Comparison of ENCODE assay signal across 8 mouse cellular contexts in the genomic region with DNA sequence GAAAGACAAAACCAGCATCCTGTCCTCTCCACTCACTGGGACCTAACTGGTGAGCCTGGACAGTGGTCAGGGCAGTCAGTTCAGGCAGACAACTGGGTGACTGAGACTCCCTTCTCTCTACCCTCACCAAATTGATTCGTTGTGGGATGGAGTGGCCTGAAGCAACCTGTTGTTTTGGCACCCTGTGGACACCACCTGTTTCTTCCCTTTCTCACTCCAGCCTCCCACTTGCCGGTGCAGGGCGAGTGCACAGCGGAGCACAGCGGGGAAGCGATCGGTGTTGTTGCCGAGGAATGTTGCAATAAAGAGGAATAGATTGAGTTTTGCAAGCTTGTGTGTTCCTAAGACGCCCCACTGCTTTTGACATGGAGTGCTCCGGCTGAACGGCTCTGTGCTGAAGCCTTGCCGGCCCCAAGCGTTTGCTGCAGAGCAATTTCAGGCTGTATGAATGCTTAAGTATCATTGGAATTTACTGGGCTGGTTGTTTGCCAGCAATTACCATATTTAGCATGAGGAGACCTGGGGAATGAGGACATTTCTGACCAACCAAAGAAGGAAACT. TPM values are rescaled to one million over a fixed set of nuclear protein-coding genes. Genes with fewer than 3 reads are reported as not detected.
DNase-seq lines count a peak whose midpoint lies in the region; ATAC-seq and TF ChIP-seq lines count a peak whose summit lies in the region.

No protein-coding gene starts in this region.

- H3K9me3 ChIP-seq in lung, embryonic 14.5 days (ENCODE audit: low read depth, low read length), result no peaks in the 10 kb centered on the region

- 0 out of 2 replicates have a peak overlapping the region, but pooled peaks have one; percentile 7 for H3K9ac ChIP-seq in lung, embryonic 14.5 days

- no peaks in the 10 kb centered on the region for H3K27me3 ChIP-seq in lung, embryonic 14.5 days (ENCODE audit: insufficient read depth, low read length)

- no peak for TF ChIP-seq CTCF in lung, embryonic 14.5 days (IDR thresholded peaks at IDR 0.05; ENCODE audit: low read depth)

- peaks cover 58% of the 10 kb centered on the region for H3K4me1 ChIP-seq in lung, embryonic 14.5 days (ENCODE audit: insufficient read depth)

- peak overlapping the region; percentile 54 for H3K4me2 ChIP-seq in lung, embryonic 14.5 days

- peak; percentile 55 for DNase-seq in adrenal gland, postnatal 10 days
- DNase-seq in adrenal gland, adult 8-10 months, result no peak
- peak; percentile 71 to 72 for DNase-seq in cerebellum, postnatal 25 days
- peak; percentile 79 for DNase-seq in kidney, adult 11 months
- peak; percentile 95 for DNase-seq in lung, embryonic 14.5 days
- DNase-seq in natural killer cell, adult 2 months (ENCODE audit: low spot score in 2 of 2), result no peak

- 6% methylated on average over 13 of the region's 13 CpGs for WGBS in lung, embryonic 14.5 days

- H3K4me3 ChIP-seq in lung, embryonic 14.5 days (ENCODE audit: low read depth, low read length), result no peak overlapping the region; the same call in 1 of the 2 replicates

- no peaks in the 10 kb centered on the region for H3K36me3 ChIP-seq in lung, embryonic 14.5 days (ENCODE audit: insufficient read depth)

- peak; percentile 89 for ATAC-seq in granulocyte monocyte progenitor cell, adult 5-6 weeks (replicated peaks; ENCODE audit: poor library complexity, severe bottlenecking)
- ATAC-seq in lung, embryonic 14.5 days (ENCODE audit: insufficient read depth), result peak; percentile 82
- ATAC-seq in neutrophil, adult 5-6 weeks (ENCODE audit: extremely low read depth, insufficient number of reproducible peaks, low FRiP score, poor library complexity, severe bottlenecking), result peak; percentile 42

- peak overlapping the region; percentile 84 for H3K27ac ChIP-seq in lung, embryonic 14.5 days (ENCODE audit: low read depth)

RNA-seq across cellular contexts. Expression of a gene that starts 11.0 kb away (rescaled TPM):
- total RNA-seq in adrenal gland, postnatal 10 days (2021), result 10 to 100 TPM; 37.0 to 48.5 TPM
- total RNA-seq in adrenal gland, adult 8-10 months (2022), result 10 to 100 TPM; 73.6 to 99.3 (median 77.1) TPM
- total RNA-seq in granulocyte monocyte progenitor cell, adult 5-6 weeks (2014; fragmentation: Nextera tagmentation), result 27.9 TPM in 2 replicates
- 23.1 and 31.3 TPM in 2 replicates for total RNA-seq in granulocyte monocyte progenitor cell, adult 5-6 weeks (2017)
- 43.8 and 45.1 TPM in 2 replicates for polyA plus RNA-seq in lung, embryonic 14.5 days (2014; fragmentation: Nextera tagmentation; extraction: Ambion mirVana)
- total RNA-seq in neutrophil, adult 5-6 weeks (2017), result 219 and 232 TPM in 2 replicates

Comparison
In these comparisons a context has a peak if more than half of its experiments do, and no peak if none do; other contexts are left out.
1. DNase-seq: peak in adrenal gland, postnatal 10 days (single experiment), cerebellum, postnatal 25 days (2 of 2), kidney, adult 11 months (single experiment) and lung, embryonic 14.5 days (single experiment); none in adrenal gland, adult 8-10 months (single experiment) and natural killer cell, adult 2 months (0 of 2).
2. Peak in every context shown above with its lines, with median percentiles within 50 percentile points of each other: ATAC-seq.